Mouse (Mus musculus): ENCODE measurements around the gene Wwox. TPM values are rescaled to one million over a fixed set of nuclear protein-coding genes. Genes with fewer than 3 reads are reported as not detected.

The Wwox gene
- polyA plus RNA-seq, 2 experiments: 2.5 to 2.6 TPM

GRCm38 (mm10) chr8:115333972-115334371 is 894.5 kb downstream of the Wwox start:
- TF ChIP-seq CTCF (IDR thresholded peaks at IDR 0.05; ENCODE audit: low read depth): no peak
- no peak for TF ChIP-seq EP300 (IDR thresholded peaks at IDR 0.05; ENCODE audit: low read depth)
- H3K27ac ChIP-seq: no peak overlapping the region
- no peaks in the 10 kb centered on the region for H3K4me1 ChIP-seq (replicated peaks; ENCODE audit: control insufficient read depth in 2 of 2, insufficient read depth in 2 of 2, low read length in 1 of 2)
- DNase-seq (ENCODE audit: low read depth in 3 of 3, low spot score in 3 of 3) (no peak), ATAC-seq (ENCODE audit: insufficient read depth) (no peak)
- H3K9me3 ChIP-seq (ENCODE audit: control insufficient read depth, low read length): no peaks in the 10 kb centered on the region
- no peak overlapping the region for H3K9ac ChIP-seq (replicated peaks)
- no peak overlapping the region for H3K4me3 ChIP-seq (ENCODE audit: insufficient read depth in 1 of 2, low read depth in 2 of 2, low read length in 2 of 2)
- no peak overlapping the region for H3K4me2 ChIP-seq (ENCODE audit: low read depth)
- no peaks in the 10 kb centered on the region for H3K36me3 ChIP-seq (replicated peaks; ENCODE audit: control insufficient read depth, insufficient read depth, low read depth)
- WGBS (ENCODE audit: insufficient replicate concordance): 66% methylated on average over 3 of the region's 3 CpGs
- no peaks in the 10 kb centered on the region for H3K27me3 ChIP-seq (ENCODE audit: control insufficient read depth, insufficient read depth, low read length)

GRCm38 (mm10) chr8:115336361-115336760 is 896.9 kb downstream of the Wwox start:
- ATAC-seq (ENCODE audit: insufficient read depth) (no peak), DNase-seq (ENCODE audit: low read depth in 3 of 3, low spot score in 3 of 3) (no peak)
- Histone ChIP-seq H3K36me3 (replicated peaks; ENCODE audit: control insufficient read depth, insufficient read depth, low read depth) (no peaks in the 10 kb centered on the region), H3K4me1 (replicated peaks; ENCODE audit: control insufficient read depth in 2 of 2, insufficient read depth in 2 of 2, low read length in 1 of 2) (no peaks in the 10 kb centered on the region), H3K27me3 (ENCODE audit: control insufficient read depth, insufficient read depth, low read length) (no peaks in the 10 kb centered on the region), H3K27ac (no peak overlapping the region), H3K9me3 (ENCODE audit: control insufficient read depth, low read length) (no peaks in the 10 kb centered on the region), H3K4me2 (ENCODE audit: low read depth) (no peak overlapping the region), H3K4me3 (ENCODE audit: insufficient read depth in 1 of 2, low read depth in 2 of 2, low read length in 2 of 2) (no peak overlapping the region), H3K9ac (replicated peaks) (no peak overlapping the region)
- no peak for TF ChIP-seq EP300 (IDR thresholded peaks at IDR 0.05; ENCODE audit: low read depth)
- no peak for TF ChIP-seq CTCF (IDR thresholded peaks at IDR 0.05; ENCODE audit: low read depth)
- 33% methylated on average over 1 of the region's 1 CpGs for WGBS (ENCODE audit: insufficient replicate concordance)

GRCm38 (mm10) chr8:115348704-115349103 is 909.2 kb downstream of the Wwox start:
- WGBS (ENCODE audit: insufficient replicate concordance): 60% methylated on average over 6 of the region's 6 CpGs

GRCm38 (mm10) chr8:115350707-115351106 is 911.3 kb downstream of the Wwox start:
- DNase-seq (ENCODE audit: low read depth in 3 of 3, low spot score in 3 of 3): no peak
- no peak overlapping the region for H3K4me3 ChIP-seq (ENCODE audit: insufficient read depth in 1 of 2, low read depth in 2 of 2, low read length in 2 of 2)
- TF ChIP-seq EP300 (IDR thresholded peaks at IDR 0.05; ENCODE audit: low read depth) (no peak), CTCF (IDR thresholded peaks at IDR 0.05; ENCODE audit: low read depth) (no peak)
- no peak overlapping the region for H3K9ac ChIP-seq (replicated peaks)
- 70% methylated on average over 6 of the region's 6 CpGs for WGBS (ENCODE audit: insufficient replicate concordance)
- no peaks in the 10 kb centered on the region for H3K4me1 ChIP-seq (replicated peaks; ENCODE audit: control insufficient read depth in 2 of 2, insufficient read depth in 2 of 2, low read length in 1 of 2)
- H3K27me3 ChIP-seq (ENCODE audit: control insufficient read depth, insufficient read depth, low read length): no peaks in the 10 kb centered on the region
- no peak overlapping the region for H3K27ac ChIP-seq
- no peaks in the 10 kb centered on the region for H3K36me3 ChIP-seq (replicated peaks; ENCODE audit: control insufficient read depth, insufficient read depth, low read depth)
- H3K9me3 ChIP-seq (ENCODE audit: control insufficient read depth, low read length): no peaks in the 10 kb centered on the region
- no peak for ATAC-seq (ENCODE audit: insufficient read depth)
- no peak overlapping the region for H3K4me2 ChIP-seq (ENCODE audit: low read depth)

More at GRCm38 (mm10) chr8:115348704-115349103, 909.2 kb downstream of the Wwox start:
- Histone ChIP-seq H3K27me3 (ENCODE audit: control insufficient read depth, insufficient read depth, low read length) (no peaks in the 10 kb centered on the region), H3K9ac (replicated peaks) (no peak overlapping the region), H3K9me3 (ENCODE audit: control insufficient read depth, low read length) (no peaks in the 10 kb centered on the region), H3K27ac (no peak overlapping the region), H3K4me1 (replicated peaks; ENCODE audit: control insufficient read depth in 2 of 2, insufficient read depth in 2 of 2, low read length in 1 of 2) (no peaks in the 10 kb centered on the region), H3K4me2 (ENCODE audit: low read depth) (no peak overlapping the region), H3K36me3 (replicated peaks; ENCODE audit: control insufficient read depth, insufficient read depth, low read depth) (no peaks in the 10 kb centered on the region), H3K4me3 (ENCODE audit: insufficient read depth in 1 of 2, low read depth in 2 of 2, low read length in 2 of 2) (no peak overlapping the region)
- no peak for DNase-seq (ENCODE audit: low read depth in 3 of 3, low spot score in 3 of 3)
- ATAC-seq (ENCODE audit: insufficient read depth): no peak
- TF ChIP-seq EP300 (IDR thresholded peaks at IDR 0.05; ENCODE audit: low read depth): no peak
- no peak for TF ChIP-seq CTCF (IDR thresholded peaks at IDR 0.05; ENCODE audit: low read depth)

- Histone ChIP-seq H3K36me3 (replicated peaks; ENCODE audit: control insufficient read depth, insufficient read depth, low read depth) (no peaks in the 10 kb centered on the region), H3K27ac (no peak overlapping the region), H3K9ac (replicated peaks) (no peak overlapping the region), H3K4me1 (replicated peaks; ENCODE audit: control insufficient read depth in 2 of 2, insufficient read depth in 2 of 2, low read length in 1 of 2) (no peaks in the 10 kb centered on the region), H3K27me3 (ENCODE audit: control insufficient read depth, insufficient read depth, low read length) (no peaks in the 10 kb centered on the region), H3K9me3 (ENCODE audit: control insufficient read depth, low read length) (no peaks in the 10 kb centered on the region), H3K4me2 (ENCODE audit: low read depth) (no peak overlapping the region), H3K4me3 (ENCODE audit: insufficient read depth in 1 of 2, low read depth in 2 of 2, low read length in 2 of 2) (no peak overlapping the region)
- DNase-seq (ENCODE audit: low read depth in 3 of 3, low spot score in 3 of 3) (no peak), ATAC-seq (ENCODE audit: insufficient read depth) (no peak)
- WGBS (ENCODE audit: insufficient replicate concordance): 55% methylated on average over 16 of the region's 16 CpGs
- no peak for TF ChIP-seq EP300 (IDR thresholded peaks at IDR 0.05; ENCODE audit: low read depth)
- TF ChIP-seq CTCF (IDR thresholded peaks at IDR 0.05; ENCODE audit: low read depth): no peak
These were observed 918.3 kb downstream of the Wwox start for GRCm38 (mm10) chr8:115357663-115358335.

Data from liver, embryonic 14.5 days (tissue).